21 mouse cellular contexts compared by ENCODE assay signal in genomic region chr4:106569680-106570079, GRCm38 (mm10). TPM values are rescaled to one million over a fixed set of nuclear protein-coding genes. Genes with fewer than 3 reads are reported as not detected.
A peak's percentile ranks its signal among the peaks of the same experiment; 100 is the strongest.
DNase-seq lines count a peak whose midpoint lies in the region; ATAC-seq and TF ChIP-seq lines count a peak whose summit lies in the region.
"Had no signal": no experiment of that assay in that cellular context is flagged by ENCODE, and none has a peak within 500 bp of the region (broad histone marks: within the 10 kb centered on the region; RNA-seq: fewer than 3 reads in every experiment).

No protein-coding gene starts in this region.

- no peak overlapping the region for H3K4me2 ChIP-seq in hindbrain, embryonic 12.5 days (replicated peaks)
- H3K4me2 ChIP-seq in hindbrain, embryonic 13.5 days, result no peak overlapping the region
- H3K4me2 ChIP-seq: embryonic facial prominence, embryonic 15.5 days; heart, embryonic 15.5 days; liver, embryonic 15.5 days; midbrain, embryonic 12.5 days had no signal

- WGBS in hindbrain, embryonic 12.5 days, result 89% methylated on average over 4 of the region's 4 CpGs
- WGBS in hindbrain, embryonic 13.5 days, result 94% methylated on average over 4 of the region's 4 CpGs

- no peak for TF ChIP-seq POLR2A in brain, embryonic 14.5 days (IDR thresholded peaks at IDR 0.05; ENCODE audit: borderline replicate concordance, extremely low read depth, insufficient read depth, insufficient read length, poor library complexity, severe bottlenecking)

- no peaks in the 10 kb centered on the region for H3K4me1 ChIP-seq in hindbrain, embryonic 12.5 days
- peaks cover 7% of the 10 kb centered on the region for H3K4me1 ChIP-seq in hindbrain, embryonic 13.5 days (replicated peaks)
- H3K4me1 ChIP-seq: embryonic facial prominence, embryonic 15.5 days; forebrain, embryonic 10.5 days; heart, embryonic 15.5 days; hindbrain, embryonic 10.5 days; midbrain, embryonic 12.5 days had no signal

- ATAC-seq in hindbrain, embryonic 12.5 days (ENCODE audit: low FRiP score), result peak; percentile 48; the same call in 1 of the 2 replicates
- no peak for ATAC-seq in hindbrain, embryonic 13.5 days (ENCODE audit: low FRiP score)

- no peaks in the 10 kb centered on the region for H3K9me3 ChIP-seq in hindbrain, embryonic 12.5 days (replicated peaks)
- no peaks in the 10 kb centered on the region for H3K9me3 ChIP-seq in hindbrain, embryonic 13.5 days
- H3K9me3 ChIP-seq: embryonic facial prominence, embryonic 15.5 days; forebrain, embryonic 10.5 days; heart, embryonic 15.5 days; hindbrain, embryonic 10.5 days; liver, embryonic 15.5 days; midbrain, embryonic 12.5 days had no signal

- no peak overlapping the region for H3K4me3 ChIP-seq in hindbrain, embryonic 12.5 days
- H3K4me3 ChIP-seq in hindbrain, embryonic 13.5 days, result no peak overlapping the region
- H3K4me3 ChIP-seq: embryonic facial prominence, embryonic 15.5 days; forebrain, embryonic 10.5 days; heart, adult 2 months; heart, embryonic 15.5 days; hindbrain, embryonic 10.5 days; liver, embryonic 15.5 days; midbrain, embryonic 12.5 days had no signal

- H3K9ac ChIP-seq in hindbrain, embryonic 12.5 days, result no peak overlapping the region
- no peak overlapping the region for H3K9ac ChIP-seq in hindbrain, embryonic 13.5 days
- H3K9ac ChIP-seq: embryonic facial prominence, embryonic 15.5 days; heart, embryonic 15.5 days; liver, embryonic 15.5 days; midbrain, embryonic 12.5 days had no signal

- H3K36me3 ChIP-seq in hindbrain, embryonic 12.5 days, result peaks cover 81% of the 10 kb centered on the region
- peaks cover 92% of the 10 kb centered on the region for H3K36me3 ChIP-seq in hindbrain, embryonic 13.5 days

- no peak for TF ChIP-seq CTCF in brain, embryonic 14.5 days (IDR thresholded peaks at IDR 0.05; ENCODE audit: borderline replicate concordance, extremely low read depth, insufficient read depth, insufficient read length)

- peak; percentile 35 for DNase-seq in retina, postnatal 1 day
- DNase-seq in retina, embryonic 14.5 days (ENCODE audit: low spot score), result no peak
- DNase-seq in brain, embryonic 14.5 days (ENCODE audit: low read depth), result peak; percentile 23
- DNase-seq in c-Kit-positive CD71-positive TER-119-positive erythroid progenitor cells, embryonic 14.5 days (ENCODE audit: low spot score), result no peak
- no peak for DNase-seq in spleen, adult 12 weeks (ENCODE audit: low spot score)
- DNase-seq: adrenal gland, postnatal 10 days; cerebellum, adult 9-10 months; gastrocnemius, postnatal 10 days; heart, adult 2 months; kidney, adult 11 months had no signal

- no peaks in the 10 kb centered on the region for H3K27me3 ChIP-seq in hindbrain, embryonic 12.5 days
- H3K27me3 ChIP-seq in hindbrain, embryonic 13.5 days, result no peaks in the 10 kb centered on the region
- H3K27me3 ChIP-seq: embryonic facial prominence, embryonic 15.5 days; heart, embryonic 15.5 days; liver, embryonic 15.5 days; midbrain, embryonic 12.5 days had no signal

- H3K27ac ChIP-seq in hindbrain, embryonic 12.5 days, result no peak overlapping the region
- H3K27ac ChIP-seq in hindbrain, embryonic 13.5 days, result no peak overlapping the region
- H3K27ac ChIP-seq: embryonic facial prominence, embryonic 15.5 days; forebrain, embryonic 10.5 days; heart, adult 2 months; heart, embryonic 15.5 days; hindbrain, embryonic 10.5 days; liver, embryonic 15.5 days; midbrain, embryonic 12.5 days had no signal

RNA-seq across cellular contexts. Expression of gene Dhcr24, which starts 8.8 kb away (rescaled TPM):
- 6.9 and 7.3 TPM in 2 replicates for polyA plus RNA-seq in hindbrain, embryonic 12.5 days (2016; fragmentation: Nextera tagmentation; extraction: Ambion mirVana)
- 6.3 and 6.5 TPM in 2 replicates for polyA plus RNA-seq in hindbrain, embryonic 13.5 days (2015; fragmentation: Nextera tagmentation; extraction: Ambion mirVana)
- 73.8 and 89.2 TPM in 2 replicates for polyA plus RNA-seq in brain, embryonic 14.5 days (2012; rRNA removed)

RNA-seq across cellular contexts. Expression of gene Lexm, which starts 47.4 kb away (rescaled TPM):
- 0.29 and 0.70 TPM in 2 replicates for polyA plus RNA-seq in hindbrain, embryonic 12.5 days (2016; fragmentation: Nextera tagmentation; extraction: Ambion mirVana)
- 0.10 TPM in 1 of 2 replicates, not detected in the other for polyA plus RNA-seq in hindbrain, embryonic 13.5 days (2015; fragmentation: Nextera tagmentation; extraction: Ambion mirVana)
- 0.05 TPM in 1 of 2 replicates, not detected in the other for polyA plus RNA-seq in brain, embryonic 14.5 days (2012; rRNA removed)
- polyA plus RNA-seq: forebrain, embryonic 10.5 days; heart, adult 2 months; heart, embryonic 15.5 days; liver, embryonic 15.5 days; spleen, adult 2 months; stomach, embryonic 16.5 days; thymus, postnatal 0 days had no signal

RNA-seq across cellular contexts. Expression of gene Ttc22, which starts 52.6 kb away (rescaled TPM):
- 0.68 and 0.83 TPM in 2 replicates for polyA plus RNA-seq in hindbrain, embryonic 12.5 days (2016; fragmentation: Nextera tagmentation; extraction: Ambion mirVana)
- polyA plus RNA-seq in hindbrain, embryonic 13.5 days (2015; fragmentation: Nextera tagmentation; extraction: Ambion mirVana), result 1.6 and 1.7 TPM in 2 replicates
- 1.8 and 2.2 TPM in 2 replicates for polyA plus RNA-seq in brain, embryonic 14.5 days (2012; rRNA removed)
- polyA plus RNA-seq: forebrain, embryonic 10.5 days; hindbrain, embryonic 10.5 days had no signal

Comparison
In these comparisons a context has a peak if more than half of its experiments do, and no peak if none do; other contexts are left out.
1. DNase-seq: peak in retina, postnatal 1 day (single experiment) and brain, embryonic 14.5 days (single experiment); none in retina, embryonic 14.5 days (single experiment), c-Kit-positive CD71-positive TER-119-positive erythroid progenitor cells, embryonic 14.5 days (single experiment) and spleen, adult 12 weeks (single experiment).